Mouse (Mus musculus): ENCODE measurements around the gene Dlgap4. TPM values are rescaled to one million over a fixed set of nuclear protein-coding genes. Genes with fewer than 3 reads are reported as not detected.

Dlgap4 gene
- polyA plus RNA-seq, 1 experiment from 2014 or later: 51.9 TPM

DNA sequence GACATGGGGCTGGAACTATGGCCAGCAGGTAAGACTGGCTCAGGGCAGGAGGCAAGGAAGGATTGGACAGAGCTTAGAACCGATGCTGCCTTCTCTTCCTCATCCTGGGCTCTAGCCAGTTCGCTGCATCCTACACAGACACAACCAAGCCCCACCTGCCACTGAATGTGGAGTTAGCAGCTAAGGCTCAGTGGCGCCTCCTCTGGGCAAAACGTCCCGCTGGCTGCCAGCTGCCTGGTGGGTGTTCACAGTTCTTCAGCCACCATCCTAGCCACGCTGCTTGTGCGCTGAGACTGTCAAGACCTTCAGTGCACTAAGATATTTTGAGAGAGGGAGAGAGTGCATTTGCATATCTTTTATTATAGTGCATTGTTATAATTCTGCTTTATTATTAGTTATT, 45.2 kb downstream of the Dlgap4 start:
- Histone ChIP-seq H3K4me1 (no peaks in the 10 kb centered on the region), H3K27me3 (replicated peaks) (peaks cover 67% of the 10 kb centered on the region), H3K9me3 (no peaks in the 10 kb centered on the region), H3K36me3 (no peaks in the 10 kb centered on the region), H3K9ac (no peak overlapping the region), H3K4me3 (no peak overlapping the region), H3K4me2 (no peak overlapping the region), H3K27ac (replicated peaks) (no peak overlapping the region)
- 55% methylated on average over 7 of the region's 7 CpGs for WGBS
- ATAC-seq (ENCODE audit: extremely low read depth, insufficient number of reproducible peaks, low FRiP score, low TSS enrichment): no peak

DNA sequence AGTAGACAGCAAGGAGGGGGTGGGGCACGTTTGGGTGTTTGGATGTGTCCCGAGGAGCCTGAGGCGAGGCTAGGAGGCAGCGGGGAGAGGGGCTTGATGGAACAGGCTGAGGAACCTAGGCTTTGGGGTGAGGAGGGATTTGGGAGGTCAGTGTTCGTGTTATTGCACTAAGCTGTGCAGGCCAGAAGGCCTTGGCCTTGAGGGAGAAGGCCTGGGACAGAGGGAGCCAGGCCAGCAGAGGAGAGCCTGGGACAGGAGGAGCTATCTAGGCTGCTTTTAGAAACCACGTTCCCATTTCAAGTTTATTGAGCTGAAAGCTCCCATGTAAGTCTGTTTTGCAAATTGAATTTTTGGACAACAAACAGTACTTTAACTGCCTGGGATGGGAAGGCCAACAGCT, 46.5 kb downstream of the Dlgap4 start:
- Histone ChIP-seq H3K4me3 (no peak overlapping the region), H3K27ac (replicated peaks) (no peak overlapping the region), H3K4me2 (no peak overlapping the region), H3K9me3 (no peaks in the 10 kb centered on the region), H3K9ac (no peak overlapping the region), H3K36me3 (no peaks in the 10 kb centered on the region), H3K27me3 (replicated peaks) (peaks cover 66% of the 10 kb centered on the region), H3K4me1 (no peaks in the 10 kb centered on the region)
- 73% methylated on average over 6 of the region's 6 CpGs for WGBS
- no peak for ATAC-seq (ENCODE audit: extremely low read depth, insufficient number of reproducible peaks, low FRiP score, low TSS enrichment)

DNA sequence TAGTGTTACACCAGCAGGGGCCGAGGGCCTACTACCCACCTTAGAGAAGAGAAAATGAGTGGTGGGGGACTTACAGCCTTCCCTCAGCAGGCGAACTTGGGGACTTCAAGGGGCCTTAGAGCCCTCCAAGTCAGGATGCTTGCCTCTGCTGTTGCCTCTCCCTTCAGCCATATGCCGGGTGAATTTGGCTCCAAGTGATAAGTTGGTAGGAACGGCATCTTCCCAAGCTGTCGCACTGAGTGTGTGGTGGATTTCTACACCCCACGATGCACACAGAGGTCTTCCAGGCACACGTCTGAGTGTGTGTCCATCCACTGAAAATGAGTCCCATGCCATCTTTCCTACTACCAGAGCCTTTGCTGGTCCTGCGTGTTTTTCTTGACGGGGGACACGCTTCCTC, 49.7 kb downstream of the Dlgap4 start:
- no peak overlapping the region for H3K9ac ChIP-seq
- no peak overlapping the region for H3K4me3 ChIP-seq
- H3K9me3 ChIP-seq: no peaks in the 10 kb centered on the region
- no peak overlapping the region for H3K4me2 ChIP-seq
- peaks cover 66% of the 10 kb centered on the region for H3K27me3 ChIP-seq (replicated peaks)
- no peaks in the 10 kb centered on the region for H3K4me1 ChIP-seq
- 71% methylated on average over 10 of the region's 10 CpGs for WGBS
- no peak overlapping the region for H3K27ac ChIP-seq (replicated peaks)
- no peak for ATAC-seq (ENCODE audit: extremely low read depth, insufficient number of reproducible peaks, low FRiP score, low TSS enrichment)
- no peaks in the 10 kb centered on the region for H3K36me3 ChIP-seq

DNA sequence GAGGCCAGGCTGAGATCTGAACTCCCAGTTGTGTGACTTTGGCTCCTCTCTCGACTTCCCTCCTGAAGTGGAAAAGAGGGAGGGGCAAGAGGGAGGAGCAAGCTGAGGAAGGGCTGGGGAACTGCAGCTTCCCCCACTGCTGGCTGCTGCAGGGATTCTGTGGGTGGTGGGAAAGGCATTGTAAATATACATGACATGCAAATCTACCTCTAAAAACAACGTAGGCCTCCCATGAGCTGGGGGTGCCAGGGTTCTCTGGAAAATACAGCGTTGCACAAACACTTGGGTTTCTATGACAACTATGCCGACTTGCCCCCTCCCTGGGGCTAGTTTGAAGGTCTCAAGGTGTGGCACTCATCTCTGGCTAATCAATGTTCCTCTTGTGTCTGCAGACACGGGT, 50.9 kb downstream of the Dlgap4 start:
- Histone ChIP-seq H3K4me2 (no peak overlapping the region), H3K27ac (replicated peaks) (no peak overlapping the region), H3K4me1 (no peaks in the 10 kb centered on the region), H3K27me3 (replicated peaks) (peaks cover 61% of the 10 kb centered on the region), H3K9ac (no peak overlapping the region), H3K4me3 (no peak overlapping the region), H3K36me3 (no peaks in the 10 kb centered on the region), H3K9me3 (no peaks in the 10 kb centered on the region)
- 21% methylated on average over 5 of the region's 5 CpGs for WGBS
- ATAC-seq (ENCODE audit: extremely low read depth, insufficient number of reproducible peaks, low FRiP score, low TSS enrichment): no peak

DNA sequence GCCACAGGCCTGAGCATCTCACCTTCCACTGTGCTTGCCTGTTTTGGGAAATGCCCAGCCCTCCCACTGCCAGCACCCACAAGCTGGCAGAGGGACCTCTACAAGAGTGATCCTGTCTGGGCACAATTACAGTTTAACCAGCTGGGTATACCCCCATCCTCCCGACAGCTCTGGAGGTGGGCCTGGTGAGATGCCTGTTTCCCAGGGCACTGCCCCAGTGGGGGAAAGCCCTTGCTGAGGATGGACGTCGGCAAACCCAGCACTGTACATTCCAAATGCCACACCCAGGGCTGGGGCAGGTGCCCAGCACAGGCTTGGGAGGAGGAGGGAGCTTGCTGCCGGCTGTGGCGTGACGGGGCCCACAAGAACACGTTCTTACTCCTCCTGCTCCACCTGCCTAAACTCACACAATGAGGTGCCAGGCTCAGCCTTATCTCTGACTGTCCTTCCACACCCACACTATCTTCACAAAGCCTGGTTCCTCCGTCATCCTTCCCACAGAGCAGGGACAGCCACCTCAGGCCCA, 51.6 kb downstream of the Dlgap4 start:
- H3K36me3 ChIP-seq: no peaks in the 10 kb centered on the region
- H3K9ac ChIP-seq: no peak overlapping the region
- WGBS: 62% methylated on average over 8 of the region's 8 CpGs
- no peak for ATAC-seq (ENCODE audit: extremely low read depth, insufficient number of reproducible peaks, low FRiP score, low TSS enrichment)
- no peaks in the 10 kb centered on the region for H3K9me3 ChIP-seq
- peaks cover 57% of the 10 kb centered on the region for H3K27me3 ChIP-seq (replicated peaks)
- no peaks in the 10 kb centered on the region for H3K4me1 ChIP-seq
- H3K4me3 ChIP-seq: no peak overlapping the region
- H3K27ac ChIP-seq (replicated peaks): no peak overlapping the region
- H3K4me2 ChIP-seq: no peak overlapping the region

DNA sequence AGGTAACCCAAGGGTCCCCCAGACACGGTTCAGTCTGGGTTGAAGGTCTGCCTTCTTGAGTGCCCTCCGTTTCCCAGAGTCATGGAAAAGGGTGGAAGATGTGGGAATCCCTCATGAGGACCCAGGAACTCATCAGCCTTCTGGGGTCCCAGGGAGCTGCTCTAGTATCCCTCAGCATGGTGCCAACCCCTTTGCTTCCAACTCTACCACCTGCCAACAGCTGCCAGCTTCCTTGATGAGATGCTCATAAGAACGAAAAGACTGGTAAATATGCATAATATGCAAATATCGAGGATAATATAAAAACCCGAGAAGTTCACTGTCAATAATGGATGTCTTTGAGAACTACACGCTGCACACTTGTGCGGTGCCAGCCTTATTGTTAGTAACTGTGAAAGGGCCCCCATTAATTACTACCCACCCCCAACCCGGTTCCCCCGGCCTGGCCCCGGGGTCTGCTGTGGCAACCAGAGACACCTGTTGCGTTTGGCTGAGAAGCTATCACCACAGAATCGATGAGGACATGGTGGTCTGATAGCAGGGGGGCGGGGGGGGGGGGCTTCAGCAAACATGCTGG, 52.2 kb downstream of the Dlgap4 start:
- Histone ChIP-seq H3K4me3 (no peak overlapping the region), H3K4me2 (no peak overlapping the region), H3K9me3 (no peaks in the 10 kb centered on the region), H3K27ac (replicated peaks) (no peak overlapping the region), H3K9ac (no peak overlapping the region), H3K4me1 (no peaks in the 10 kb centered on the region), H3K27me3 (replicated peaks) (peaks cover 57% of the 10 kb centered on the region), H3K36me3 (no peaks in the 10 kb centered on the region)
- 71% methylated on average over 13 of the region's 13 CpGs for WGBS
- ATAC-seq (ENCODE audit: extremely low read depth, insufficient number of reproducible peaks, low FRiP score, low TSS enrichment): no peak

DNA sequence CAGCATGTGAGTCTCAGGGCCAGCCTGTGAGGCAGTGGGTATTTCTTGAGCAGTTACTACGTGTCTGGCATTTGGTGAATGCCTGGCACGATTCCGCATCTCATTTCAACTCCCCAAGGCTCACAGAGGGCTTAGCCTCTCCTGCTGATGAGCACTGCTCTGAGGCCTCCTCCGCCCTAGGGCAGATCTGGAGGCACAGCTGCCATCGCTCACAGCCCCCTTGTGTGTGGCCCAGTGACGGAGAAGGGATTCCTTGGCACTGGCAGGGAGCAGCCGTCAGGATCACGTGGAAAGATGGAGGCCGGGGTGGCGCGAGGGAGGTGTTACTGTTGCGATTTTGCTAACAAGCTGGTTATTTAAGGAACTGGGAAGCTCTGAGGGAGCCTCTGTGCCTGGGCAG, 52.7 kb downstream of the Dlgap4 start:
- no peak overlapping the region for H3K27ac ChIP-seq (replicated peaks)
- H3K36me3 ChIP-seq: no peaks in the 10 kb centered on the region
- 45% methylated on average over 12 of the region's 12 CpGs for WGBS

DNA sequence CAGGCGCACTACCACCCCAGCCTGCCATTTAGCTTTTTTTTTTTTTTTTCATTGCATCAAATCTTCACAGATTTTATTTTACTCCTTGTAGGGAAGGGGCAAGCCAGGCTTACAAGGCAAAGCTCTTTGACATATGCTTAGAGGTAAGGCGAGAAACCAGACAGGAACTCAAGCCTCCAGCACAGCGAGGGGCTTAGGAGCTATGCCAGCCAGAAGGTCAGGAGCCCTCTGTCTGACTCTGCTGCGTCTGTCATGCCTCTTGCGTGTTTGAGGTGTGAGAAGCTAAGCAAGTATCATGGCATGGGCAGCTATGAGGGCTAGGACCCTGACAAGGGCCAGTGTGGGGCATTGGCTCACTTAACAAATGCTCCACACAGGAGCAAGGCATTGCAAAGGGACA, 53.8 kb downstream of the Dlgap4 start:
- Histone ChIP-seq H3K9ac (no peak overlapping the region), H3K4me1 (no peaks in the 10 kb centered on the region), H3K4me3 (no peak overlapping the region), H3K4me2 (no peak overlapping the region), H3K27me3 (replicated peaks) (peaks cover 65% of the 10 kb centered on the region), H3K9me3 (no peaks in the 10 kb centered on the region), H3K27ac (replicated peaks) (no peak overlapping the region), H3K36me3 (no peaks in the 10 kb centered on the region)
- no peak for ATAC-seq (ENCODE audit: extremely low read depth, insufficient number of reproducible peaks, low FRiP score, low TSS enrichment)
- 71% methylated on average over 5 of the region's 5 CpGs for WGBS

More for the DNA sequence above, 52.7 kb downstream of the Dlgap4 start:
- Histone ChIP-seq H3K4me2 (no peak overlapping the region), H3K9me3 (no peaks in the 10 kb centered on the region), H3K27me3 (replicated peaks) (peaks cover 58% of the 10 kb centered on the region), H3K4me3 (no peak overlapping the region), H3K9ac (no peak overlapping the region), H3K4me1 (no peaks in the 10 kb centered on the region)
- ATAC-seq (ENCODE audit: extremely low read depth, insufficient number of reproducible peaks, low FRiP score, low TSS enrichment): no peak

DNA sequence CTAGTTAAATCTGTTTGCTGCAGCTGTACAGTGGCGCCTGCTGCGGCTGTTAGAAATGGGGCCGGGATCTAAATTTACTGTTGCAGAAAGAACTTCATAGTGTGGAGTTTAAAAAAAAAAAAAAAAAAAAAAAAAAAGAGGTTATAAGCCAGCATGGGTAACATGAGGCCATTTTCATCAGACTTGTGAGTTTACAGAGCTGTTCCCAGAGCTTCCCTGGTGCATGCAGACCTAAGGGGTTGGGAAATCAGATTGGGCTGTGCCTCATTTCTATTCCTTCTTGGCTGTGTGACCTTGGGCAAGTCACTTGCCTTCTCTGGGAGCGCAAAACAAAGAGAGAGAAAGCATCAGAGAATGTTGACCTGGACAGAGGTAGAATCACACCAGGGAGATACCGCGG, 55.1 kb downstream of the Dlgap4 start:
- Histone ChIP-seq H3K27me3 (replicated peaks) (peaks cover 53% of the 10 kb centered on the region), H3K9ac (no peak overlapping the region), H3K4me3 (no peak overlapping the region), H3K36me3 (no peaks in the 10 kb centered on the region), H3K27ac (replicated peaks) (no peak overlapping the region), H3K4me1 (no peaks in the 10 kb centered on the region), H3K9me3 (no peaks in the 10 kb centered on the region), H3K4me2 (no peak overlapping the region)
- WGBS: 77% methylated on average over 6 of the region's 6 CpGs
- ATAC-seq (ENCODE audit: extremely low read depth, insufficient number of reproducible peaks, low FRiP score, low TSS enrichment): no peak

DNA sequence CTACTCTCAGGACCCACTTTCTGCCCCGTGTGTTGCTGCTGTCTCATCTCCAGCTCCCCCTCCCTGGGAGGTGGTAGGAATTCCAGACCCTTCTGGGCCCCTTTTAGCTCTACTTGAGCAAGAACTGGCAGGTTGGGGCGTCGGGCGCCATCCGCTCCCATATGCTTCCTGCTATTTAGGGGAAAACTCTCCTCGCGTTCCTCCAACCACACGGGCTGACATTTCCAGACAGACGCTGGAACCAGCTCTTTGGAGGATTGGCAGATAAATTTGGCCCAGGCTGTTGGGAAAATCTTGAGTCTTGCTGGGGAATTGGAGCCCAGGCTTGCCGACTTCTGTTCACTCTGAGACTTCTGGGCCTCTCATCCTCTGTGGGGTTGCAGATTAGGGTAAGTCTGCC, 59.8 kb downstream of the Dlgap4 start:
- H3K9ac ChIP-seq: no peak overlapping the region
- peaks cover 35% of the 10 kb centered on the region for H3K27me3 ChIP-seq (replicated peaks)
- H3K4me1 ChIP-seq: no peaks in the 10 kb centered on the region
- no peak overlapping the region for H3K27ac ChIP-seq (replicated peaks)
- no peak overlapping the region for H3K4me3 ChIP-seq
- no peak overlapping the region for H3K4me2 ChIP-seq
- H3K9me3 ChIP-seq: no peaks in the 10 kb centered on the region
- H3K36me3 ChIP-seq: no peaks in the 10 kb centered on the region
- 75% methylated on average over 10 of the region's 10 CpGs for WGBS
- no peak for ATAC-seq (ENCODE audit: extremely low read depth, insufficient number of reproducible peaks, low FRiP score, low TSS enrichment)

DNA sequence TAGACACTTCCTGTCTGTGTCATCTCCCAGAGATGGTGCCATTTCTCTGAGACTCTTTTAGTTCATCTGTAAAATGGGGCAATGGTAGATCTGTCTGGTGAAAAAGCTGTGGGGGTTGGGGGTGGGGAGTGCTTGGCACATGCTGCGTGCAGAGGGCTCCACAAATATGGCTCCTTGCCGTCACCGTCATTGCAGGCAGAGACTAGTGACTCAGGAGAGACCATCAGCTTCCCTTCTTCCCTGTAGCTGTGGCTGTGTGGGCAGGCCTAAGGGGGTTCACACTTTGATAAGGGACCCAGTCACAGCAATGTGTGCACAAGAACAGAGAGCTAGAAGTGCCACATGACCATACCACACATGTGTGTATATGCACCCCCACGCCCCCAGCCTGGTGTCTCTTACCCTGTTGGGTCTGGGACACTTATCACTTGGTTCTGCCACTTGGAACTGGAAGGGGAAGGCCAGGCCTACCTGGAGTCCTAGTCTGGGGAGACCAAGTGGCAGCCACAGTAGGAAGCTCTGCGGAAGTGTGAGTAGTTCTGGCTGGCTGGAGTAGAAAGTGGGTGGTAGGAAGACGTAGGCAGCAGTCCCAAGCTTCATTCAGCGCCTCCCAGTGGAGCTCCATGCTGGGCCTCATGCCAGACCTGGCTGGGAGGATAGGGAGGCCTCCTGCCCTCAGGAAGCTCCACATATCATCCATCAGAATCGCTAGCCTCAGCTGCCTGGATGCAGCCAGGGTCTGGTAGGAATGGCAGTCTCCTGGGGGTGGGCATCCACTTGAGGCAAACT, 60.6 kb downstream of the Dlgap4 start:
- no peak overlapping the region for H3K9ac ChIP-seq
- H3K27ac ChIP-seq (replicated peaks): no peak overlapping the region
- H3K36me3 ChIP-seq: no peaks in the 10 kb centered on the region
- WGBS: 62% methylated on average over 8 of the region's 8 CpGs
- no peaks in the 10 kb centered on the region for H3K4me1 ChIP-seq
- H3K27me3 ChIP-seq (replicated peaks): peaks cover 42% of the 10 kb centered on the region
- no peak overlapping the region for H3K4me3 ChIP-seq
- no peaks in the 10 kb centered on the region for H3K9me3 ChIP-seq
- ATAC-seq (ENCODE audit: extremely low read depth, insufficient number of reproducible peaks, low FRiP score, low TSS enrichment): no peak
- no peak overlapping the region for H3K4me2 ChIP-seq

DNA sequence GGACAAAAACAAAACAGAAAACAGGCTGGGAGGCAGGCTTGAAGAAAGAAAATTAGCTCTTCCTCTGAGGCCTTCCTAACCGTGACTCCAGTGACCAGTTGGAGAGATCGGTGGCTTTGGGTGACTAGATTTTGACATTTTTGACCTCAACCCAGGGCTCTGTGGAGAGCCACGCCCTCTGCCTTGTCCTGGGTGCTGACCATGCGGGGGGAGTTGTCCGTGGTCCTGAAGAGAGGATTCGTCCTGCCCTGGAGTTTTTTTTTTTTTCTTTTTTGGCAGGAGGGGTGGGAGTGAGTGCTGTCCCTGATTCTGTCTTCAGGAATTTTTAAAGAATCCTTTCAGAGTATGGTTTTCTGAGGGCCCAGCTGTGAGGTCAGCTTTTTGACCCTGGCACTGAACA, 63.4 kb downstream of the Dlgap4 start:
- Histone ChIP-seq H3K4me1 (peaks cover 4% of the 10 kb centered on the region; the same call in 1 of the 2 replicates), H3K36me3 (no peaks in the 10 kb centered on the region), H3K9me3 (no peaks in the 10 kb centered on the region), H3K4me2 (no peak overlapping the region), H3K4me3 (no peak overlapping the region), H3K27ac (replicated peaks) (no peak overlapping the region), H3K27me3 (replicated peaks) (peaks cover 38% of the 10 kb centered on the region), H3K9ac (no peak overlapping the region)
- no peak for ATAC-seq (ENCODE audit: extremely low read depth, insufficient number of reproducible peaks, low FRiP score, low TSS enrichment)
- WGBS: 3% methylated on average over 6 of the region's 6 CpGs
